Mouse (Mus musculus): Measurements from ENCODE around the gene Vmn2r117. TPM values are rescaled to one million over a fixed set of nuclear protein-coding genes. Genes with fewer than 3 reads are reported as not detected.
"Not testable (repeated sequence)": the region's sequence is repeated elsewhere in the genome, so short reads cannot be mapped to it uniquely, and the experiment has no call there.

The Vmn2r117 gene
- not detected in 2 replicates for polyA plus RNA-seq (2014; fragmentation: Nextera tagmentation; extraction: Ambion mirVana)

- not testable (repeated sequence) for H3K9ac ChIP-seq (ENCODE audit: low read length); DNase-seq (ENCODE audit: low spot score, missing footprints); H3K27me3 ChIP-seq (ENCODE audit: control insufficient read depth, insufficient read depth, low read length); H3K4me1 ChIP-seq (ENCODE audit: control insufficient read depth, insufficient read depth, low read length); H3K27ac ChIP-seq (ENCODE audit: low read depth, low read length); H3K4me3 ChIP-seq (ENCODE audit: low read depth, low read length); H3K9me3 ChIP-seq (ENCODE audit: control insufficient read depth, low read length); H3K36me3 ChIP-seq (ENCODE audit: control insufficient read depth, insufficient read depth, low read length); ATAC-seq (ENCODE audit: low FRiP score); H3K4me2 ChIP-seq
- WGBS = 40% methylated on average over 1 of the region's 1 CpGs
Observed at GRCm38 (mm10) chr17:23479599-23479998, at the start of gene Vmn2r117. TSS of gene Vmn2r117 (minus strand) at chr17:23479699.

- not testable (repeated sequence) for ATAC-seq (ENCODE audit: low FRiP score); H3K9me3 ChIP-seq (ENCODE audit: control insufficient read depth, low read length); H3K36me3 ChIP-seq (ENCODE audit: control insufficient read depth, insufficient read depth, low read length); H3K4me1 ChIP-seq (ENCODE audit: control insufficient read depth, insufficient read depth, low read length); H3K4me2 ChIP-seq; H3K27me3 ChIP-seq (ENCODE audit: control insufficient read depth, insufficient read depth, low read length); H3K4me3 ChIP-seq (ENCODE audit: low read depth, low read length); DNase-seq (ENCODE audit: low spot score, missing footprints); H3K9ac ChIP-seq (ENCODE audit: low read length); H3K27ac ChIP-seq (ENCODE audit: low read depth, low read length)
- WGBS = 74% methylated on average over 30 of the region's 30 CpGs
Observed at GRCm38 (mm10) chr17:23522941-23523732, 43.6 kb upstream of the Vmn2r117 start.

GRCm38 (mm10) chr17:23518701-23519423, 39.4 kb upstream of the Vmn2r117 start:
- 78% methylated on average over 2 of the region's 2 CpGs for WGBS
- H3K4me3 ChIP-seq (ENCODE audit: low read depth, low read length) = no peak overlapping the region
- H3K9ac ChIP-seq (ENCODE audit: low read length) = no peak overlapping the region
- H3K27ac ChIP-seq (ENCODE audit: low read depth, low read length) = no peak overlapping the region
- ATAC-seq (ENCODE audit: low FRiP score) = peak; percentile 54; the same call in 1 of the 2 replicates
- no peak for DNase-seq (ENCODE audit: low spot score, missing footprints)
- H3K27me3 ChIP-seq (ENCODE audit: control insufficient read depth, insufficient read depth, low read length) = no peaks in the 10 kb centered on the region
- H3K4me1 ChIP-seq (ENCODE audit: control insufficient read depth, insufficient read depth, low read length) = no peaks in the 10 kb centered on the region
- no peak overlapping the region for H3K4me2 ChIP-seq
- no peaks in the 10 kb centered on the region for H3K36me3 ChIP-seq (ENCODE audit: control insufficient read depth, insufficient read depth, low read length)
- H3K9me3 ChIP-seq (ENCODE audit: control insufficient read depth, low read length) = peaks cover 4% of the 10 kb centered on the region; the same call in 1 of the 2 replicates

GRCm38 (mm10) chr17:23433150-23433679, 46.3 kb downstream of the Vmn2r117 start:
- Histone ChIP-seq H3K4me1 (ENCODE audit: control insufficient read depth, insufficient read depth, low read length) (no peaks in the 10 kb centered on the region), H3K4me2 (no peak overlapping the region), H3K36me3 (ENCODE audit: control insufficient read depth, insufficient read depth, low read length) (no peaks in the 10 kb centered on the region), H3K27me3 (ENCODE audit: control insufficient read depth, insufficient read depth, low read length) (no peaks in the 10 kb centered on the region), H3K9ac (ENCODE audit: low read length) (no peak overlapping the region), H3K27ac (ENCODE audit: low read depth, low read length) (no peak overlapping the region), H3K9me3 (ENCODE audit: control insufficient read depth, low read length) (peaks cover 10% of the 10 kb centered on the region), H3K4me3 (ENCODE audit: low read depth, low read length) (no peak overlapping the region)
- DNase-seq (ENCODE audit: low spot score, missing footprints) (no peak), ATAC-seq (ENCODE audit: low FRiP score) (0 out of 2 replicates have a peak, but pooled peaks have one; percentile 33)
- WGBS = 85% methylated on average over 6 of the region's 6 CpGs

Other genes starting within 250 kb of the Vmn2r117 start
- not detected in 2 replicates for gene Vmn2r114, start 167.2 kb downstream of the Vmn2r117 start, polyA plus RNA-seq (2014; fragmentation: Nextera tagmentation; extraction: Ambion mirVana)
- not detected in 2 replicates for gene Vmn2r115, start 136.0 kb downstream of the Vmn2r117 start, polyA plus RNA-seq (2014; fragmentation: Nextera tagmentation; extraction: Ambion mirVana)
- not detected in 2 replicates for gene Vmn2r116, start 95.1 kb downstream of the Vmn2r117 start, polyA plus RNA-seq (2014; fragmentation: Nextera tagmentation; extraction: Ambion mirVana)
- 17.5 and 19.9 TPM in 2 replicates for gene Zfp213, start 84.5 kb upstream of the Vmn2r117 start, polyA plus RNA-seq (2014; fragmentation: Nextera tagmentation; extraction: Ambion mirVana)
- 16.3 and 16.5 TPM in 2 replicates for gene Zfp13, start 119.8 kb upstream of the Vmn2r117 start, polyA plus RNA-seq (2014; fragmentation: Nextera tagmentation; extraction: Ambion mirVana)
- 0.22 TPM in 1 of 2 replicates, not detected in the other for gene Zscan10, start 121.2 kb upstream of the Vmn2r117 start, polyA plus RNA-seq (2014; fragmentation: Nextera tagmentation; extraction: Ambion mirVana)
- 0.43 and 0.61 TPM in 2 replicates for gene Mmp25, start 165.6 kb upstream of the Vmn2r117 start, polyA plus RNA-seq (2014; fragmentation: Nextera tagmentation; extraction: Ambion mirVana)
- gene Bicdl2, start 180.8 kb upstream of the Vmn2r117 start, polyA plus RNA-seq (2014; fragmentation: Nextera tagmentation; extraction: Ambion mirVana) = 0.14 and 0.19 TPM in 2 replicates
- 37.4 and 40.6 TPM in 2 replicates for gene Hcfc1r1, start 193.9 kb upstream of the Vmn2r117 start, polyA plus RNA-seq (2014; fragmentation: Nextera tagmentation; extraction: Ambion mirVana)
- 55.1 and 57.0 TPM in 2 replicates for gene Thoc6, start 194.2 kb upstream of the Vmn2r117 start, polyA plus RNA-seq (2014; fragmentation: Nextera tagmentation; extraction: Ambion mirVana)
- 2.0 and 2.2 TPM in 2 replicates for gene Tnfrsf12a, start 197.8 kb upstream of the Vmn2r117 start, polyA plus RNA-seq (2014; fragmentation: Nextera tagmentation; extraction: Ambion mirVana)
- gene Cldn6, start 199.6 kb upstream of the Vmn2r117 start, polyA plus RNA-seq (2014; fragmentation: Nextera tagmentation; extraction: Ambion mirVana) = 2.3 and 2.5 TPM in 2 replicates
- 0.58 and 0.82 TPM in 2 replicates for gene Cldn9, start 204.3 kb upstream of the Vmn2r117 start, polyA plus RNA-seq (2014; fragmentation: Nextera tagmentation; extraction: Ambion mirVana)
- gene 1520401A03Rik, start 243.1 kb upstream of the Vmn2r117 start, polyA plus RNA-seq (2014; fragmentation: Nextera tagmentation; extraction: Ambion mirVana) = not detected in 2 replicates
- 29.3 and 33.7 TPM in 2 replicates for gene Pkmyt1, start 246.6 kb upstream of the Vmn2r117 start, polyA plus RNA-seq (2014; fragmentation: Nextera tagmentation; extraction: Ambion mirVana)

Measured in midbrain, embryonic 11.5 days (tissue).